Mouse (Mus musculus): ENCODE measurements around the gene Eno3. TPM values are rescaled to one million over a fixed set of nuclear protein-coding genes. Genes with fewer than 3 reads are reported as not detected.

Eno3 gene
- polyA plus RNA-seq, 1 experiment from 2014 or later = 12.8 TPM

DNA sequence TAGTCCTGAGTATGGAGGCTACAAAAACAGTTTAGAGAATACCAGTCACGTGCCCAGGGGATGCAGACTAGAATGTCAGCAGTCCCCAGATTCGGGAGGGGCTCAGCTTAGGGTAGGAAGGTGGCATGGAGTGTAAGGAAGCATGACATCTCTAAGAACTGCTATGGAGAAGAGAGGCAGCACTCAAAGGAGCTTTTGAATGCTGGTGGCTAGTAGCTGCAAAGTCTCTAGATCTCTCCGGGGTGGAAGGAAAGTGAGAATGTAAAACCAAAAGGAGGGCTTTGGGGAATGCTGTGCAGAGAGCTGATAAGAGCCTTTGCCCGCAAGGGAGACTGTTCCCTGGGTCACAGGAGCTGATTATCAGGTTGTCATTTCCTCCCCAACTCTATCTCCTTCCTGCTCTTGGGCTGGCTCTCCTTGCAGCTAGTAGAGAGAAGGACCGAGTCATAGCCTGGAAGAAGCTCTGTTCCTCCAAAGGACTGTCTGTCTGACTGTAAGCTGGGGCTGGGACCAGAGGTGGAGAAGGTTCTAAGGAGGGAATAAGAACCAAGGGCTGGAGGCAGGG is 18.2 kb upstream of the Eno3 start, which contains the start of gene Gp1ba:
Gp1ba (plus strand) TSS at position 409 of the 565 bp plus-strand sequence.
- H3K36me3 ChIP-seq (ENCODE audit: control insufficient read depth, insufficient read depth, low read length) = no peaks in the 10 kb centered on the region
- no peak within 1 kb of the TSS for H3K27ac ChIP-seq (ENCODE audit: low read length)
- H3K27me3 ChIP-seq (replicated peaks; ENCODE audit: control insufficient read depth, insufficient read depth, low read length) = no peaks in the 10 kb centered on the region
- H3K4me2 ChIP-seq (ENCODE audit: low read depth, low read length) = no peak within 1 kb of the TSS
- no peaks in the 10 kb centered on the region for H3K9me3 ChIP-seq (ENCODE audit: control insufficient read depth, low read length)
- ATAC-seq = peak; percentile 23; the same call in 1 of the 2 replicates
- no peak within 1 kb of the TSS for H3K4me3 ChIP-seq (ENCODE audit: low read length)
- WGBS = 36% methylated on average over 5 of the region's 5 CpGs
- H3K4me1 ChIP-seq (ENCODE audit: control insufficient read depth, insufficient read depth, low read length) = no peaks in the 10 kb centered on the region
- no peak within 1 kb of the TSS for H3K9ac ChIP-seq (ENCODE audit: low read depth, low read length)

DNA sequence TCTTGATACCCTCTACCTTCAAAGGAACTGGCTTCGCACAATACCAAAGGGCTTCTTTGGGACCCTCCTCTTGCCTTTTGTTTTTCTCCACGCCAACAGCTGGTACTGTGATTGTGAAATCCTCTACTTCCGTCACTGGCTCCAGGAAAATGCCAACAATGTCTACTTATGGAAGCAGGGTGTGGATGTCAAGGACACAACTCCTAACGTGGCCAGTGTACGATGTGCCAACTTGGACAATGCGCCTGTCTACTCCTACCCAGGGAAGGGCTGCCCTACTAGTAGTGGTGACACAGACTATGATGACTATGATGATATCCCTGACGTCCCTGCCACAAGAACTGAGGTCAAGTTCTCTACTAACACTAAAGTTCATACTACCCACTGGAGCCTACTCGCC is 17.0 kb upstream of the Eno3 start:
- Histone ChIP-seq H3K36me3 (ENCODE audit: control insufficient read depth, insufficient read depth, low read length) (peaks cover 8% of the 10 kb centered on the region; the same call in 1 of the 2 replicates), H3K9me3 (ENCODE audit: control insufficient read depth, low read length) (no peaks in the 10 kb centered on the region), H3K4me2 (ENCODE audit: low read depth, low read length) (no peak overlapping the region), H3K9ac (ENCODE audit: low read depth, low read length) (no peak overlapping the region), H3K4me3 (ENCODE audit: low read length) (no peak overlapping the region), H3K4me1 (ENCODE audit: control insufficient read depth, insufficient read depth, low read length) (no peaks in the 10 kb centered on the region), H3K27me3 (replicated peaks; ENCODE audit: control insufficient read depth, insufficient read depth, low read length) (no peaks in the 10 kb centered on the region), H3K27ac (ENCODE audit: low read length) (no peak overlapping the region)
- WGBS = 86% methylated on average over 8 of the region's 8 CpGs
- ATAC-seq = no peak

DNA sequence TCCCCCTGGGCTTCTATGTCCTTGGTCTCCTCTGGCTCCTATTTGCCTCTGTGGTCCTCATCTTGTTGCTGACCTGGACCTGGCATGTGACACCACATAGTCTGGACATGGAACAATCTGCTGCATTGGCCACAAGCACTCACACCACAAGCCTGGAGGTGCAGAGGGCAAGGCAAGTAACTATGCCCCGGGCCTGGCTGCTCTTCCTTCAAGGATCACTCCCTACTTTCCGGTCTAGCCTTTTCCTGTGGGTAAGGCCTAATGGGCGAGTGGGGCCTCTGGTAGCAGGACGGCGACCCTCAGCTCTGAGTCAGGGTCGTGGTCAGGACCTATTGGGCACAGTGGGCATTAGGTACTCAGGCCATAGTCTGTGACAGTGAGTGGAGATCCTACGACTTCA is 15.8 kb upstream of the Eno3 start:
- no peak overlapping the region for H3K9ac ChIP-seq (ENCODE audit: low read depth, low read length)
- no peak overlapping the region for H3K4me2 ChIP-seq (ENCODE audit: low read depth, low read length)
- 80% methylated on average over 7 of the region's 7 CpGs for WGBS

DNA sequence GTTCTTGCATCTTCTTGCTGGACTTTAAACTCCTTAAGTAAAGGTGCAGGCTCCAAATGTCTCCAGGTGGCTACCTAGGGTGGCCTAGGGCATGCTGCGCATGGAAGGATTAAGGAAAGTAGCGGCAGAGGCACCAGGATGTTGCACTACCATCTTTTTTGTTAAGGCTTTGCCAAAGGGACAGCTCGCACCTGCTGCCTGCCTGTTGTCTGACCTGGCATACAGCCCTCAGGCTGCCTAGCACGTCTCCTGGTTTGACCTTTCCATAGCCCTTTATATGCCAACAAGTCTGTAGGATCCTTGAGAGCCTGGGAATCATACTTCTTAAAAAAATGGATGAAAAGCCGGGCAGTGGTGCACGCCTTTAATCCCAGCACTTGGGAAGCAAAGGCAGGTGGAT is 14.0 kb upstream of the Eno3 start:
- ATAC-seq = no peak
- Histone ChIP-seq H3K27ac (ENCODE audit: low read length) (no peak overlapping the region), H3K9ac (ENCODE audit: low read depth, low read length) (no peak overlapping the region), H3K4me1 (ENCODE audit: control insufficient read depth, insufficient read depth, low read length) (peaks cover 7% of the 10 kb centered on the region), H3K4me3 (ENCODE audit: low read length) (no peak overlapping the region), H3K9me3 (ENCODE audit: control insufficient read depth, low read length) (no peaks in the 10 kb centered on the region), H3K36me3 (ENCODE audit: control insufficient read depth, insufficient read depth, low read length) (peaks cover 13% of the 10 kb centered on the region; the same call in 1 of the 2 replicates), H3K27me3 (replicated peaks; ENCODE audit: control insufficient read depth, insufficient read depth, low read length) (no peaks in the 10 kb centered on the region), H3K4me2 (ENCODE audit: low read depth, low read length) (no peak overlapping the region)
- WGBS = 95% methylated on average over 6 of the region's 6 CpGs

More for the DNA sequence above, 15.8 kb upstream of the Eno3 start:
- ATAC-seq = no peak
- Histone ChIP-seq H3K4me1 (ENCODE audit: control insufficient read depth, insufficient read depth, low read length) (peaks cover 7% of the 10 kb centered on the region), H3K4me3 (ENCODE audit: low read length) (no peak overlapping the region), H3K27ac (ENCODE audit: low read length) (no peak overlapping the region), H3K9me3 (ENCODE audit: control insufficient read depth, low read length) (no peaks in the 10 kb centered on the region), H3K36me3 (ENCODE audit: control insufficient read depth, insufficient read depth, low read length) (peaks cover 13% of the 10 kb centered on the region; the same call in 1 of the 2 replicates), H3K27me3 (replicated peaks; ENCODE audit: control insufficient read depth, insufficient read depth, low read length) (no peaks in the 10 kb centered on the region)

DNA sequence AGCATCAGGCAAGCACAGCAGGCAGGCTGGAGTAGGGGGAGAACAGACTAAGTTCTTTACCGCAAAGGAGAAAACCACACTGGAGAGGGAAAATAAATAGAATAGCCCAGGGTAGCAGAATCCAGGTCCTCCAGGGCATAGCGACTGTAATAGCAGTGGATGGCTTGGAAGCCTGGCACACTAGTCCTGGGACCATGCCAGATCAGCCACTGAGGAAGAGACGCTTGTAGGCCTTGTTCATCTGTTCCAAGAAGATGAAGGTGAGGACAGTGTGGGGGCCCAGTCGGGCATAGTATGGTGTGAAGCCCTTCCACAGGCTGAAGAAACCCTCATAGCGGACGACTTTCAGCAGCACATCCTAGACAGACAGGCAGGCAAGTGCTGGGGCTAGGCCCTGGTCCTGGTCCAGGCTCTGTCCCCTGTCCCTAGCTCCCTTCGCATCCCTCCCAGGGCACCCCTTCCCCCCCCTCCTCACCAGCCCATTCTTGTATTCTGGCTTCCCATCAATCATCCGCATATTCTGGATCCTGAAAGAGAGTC is 12.4 kb upstream of the Eno3 start:
- no peak overlapping the region for H3K9ac ChIP-seq (ENCODE audit: low read depth, low read length)

DNA sequence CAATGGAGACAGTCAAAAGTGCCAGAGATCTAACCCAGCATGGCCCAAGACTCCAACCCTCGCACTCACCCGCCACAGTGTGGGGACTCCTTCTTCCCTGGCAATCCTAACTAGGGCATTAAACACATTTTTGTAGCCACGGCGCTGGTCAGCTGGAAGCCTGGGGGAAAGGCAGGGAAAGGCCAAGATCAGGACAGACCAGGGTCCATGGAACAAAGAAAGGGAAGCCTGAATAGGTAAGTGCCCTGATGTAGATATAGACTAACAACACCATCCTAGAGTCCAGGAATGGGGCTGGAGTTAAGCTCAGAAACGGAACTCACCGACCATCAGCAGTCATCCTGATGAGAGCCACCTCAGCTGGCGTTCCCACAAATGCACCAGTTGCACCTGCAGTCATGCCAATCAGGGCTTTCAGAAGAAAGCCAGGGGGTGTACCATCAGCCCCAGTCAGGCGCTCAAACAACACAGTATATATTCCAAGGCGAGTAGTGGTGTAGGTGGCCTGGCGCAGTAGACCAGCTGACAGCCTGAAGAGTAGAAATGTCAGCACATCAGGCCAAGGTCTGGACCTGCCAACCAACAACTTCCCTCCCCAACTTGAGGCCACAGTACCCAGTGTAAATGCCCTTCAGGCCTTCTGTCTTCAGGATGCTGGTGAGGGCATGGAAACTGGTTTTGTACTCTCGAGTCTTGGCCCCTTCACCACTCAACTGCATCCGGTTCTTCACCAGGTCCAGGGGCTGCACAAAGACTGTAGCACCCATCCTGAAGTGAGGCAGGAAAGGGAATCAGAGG is 11.3 kb upstream of the Eno3 start:
- Histone ChIP-seq H3K9me3 (ENCODE audit: control insufficient read depth, low read length) (no peaks in the 10 kb centered on the region), H3K4me3 (ENCODE audit: low read length) (peak overlapping the region; percentile 76), H3K27ac (ENCODE audit: low read length) (no peak overlapping the region), H3K27me3 (replicated peaks; ENCODE audit: control insufficient read depth, insufficient read depth, low read length) (no peaks in the 10 kb centered on the region), H3K4me1 (ENCODE audit: control insufficient read depth, insufficient read depth, low read length) (peaks cover 25% of the 10 kb centered on the region), H3K36me3 (ENCODE audit: control insufficient read depth, insufficient read depth, low read length) (peaks cover 23% of the 10 kb centered on the region), H3K9ac (ENCODE audit: low read depth, low read length) (peak overlapping the region; percentile 92), H3K4me2 (ENCODE audit: low read depth, low read length) (peak overlapping the region; percentile 68)
- 86% methylated on average over 12 of the region's 12 CpGs for WGBS
- no peak for ATAC-seq

More for the DNA sequence above, 12.4 kb upstream of the Eno3 start:
- ATAC-seq = no peak
- H3K27me3 ChIP-seq (replicated peaks; ENCODE audit: control insufficient read depth, insufficient read depth, low read length) = no peaks in the 10 kb centered on the region
- H3K4me2 ChIP-seq (ENCODE audit: low read depth, low read length) = no peak overlapping the region
- no peak overlapping the region for H3K27ac ChIP-seq (ENCODE audit: low read length)
- WGBS = 96% methylated on average over 8 of the region's 8 CpGs
- no peaks in the 10 kb centered on the region for H3K9me3 ChIP-seq (ENCODE audit: control insufficient read depth, low read length)
- H3K36me3 ChIP-seq (ENCODE audit: control insufficient read depth, insufficient read depth, low read length) = peaks cover 22% of the 10 kb centered on the region
- no peak overlapping the region for H3K4me3 ChIP-seq (ENCODE audit: low read length)
- H3K4me1 ChIP-seq (ENCODE audit: control insufficient read depth, insufficient read depth, low read length) = peaks cover 17% of the 10 kb centered on the region

DNA sequence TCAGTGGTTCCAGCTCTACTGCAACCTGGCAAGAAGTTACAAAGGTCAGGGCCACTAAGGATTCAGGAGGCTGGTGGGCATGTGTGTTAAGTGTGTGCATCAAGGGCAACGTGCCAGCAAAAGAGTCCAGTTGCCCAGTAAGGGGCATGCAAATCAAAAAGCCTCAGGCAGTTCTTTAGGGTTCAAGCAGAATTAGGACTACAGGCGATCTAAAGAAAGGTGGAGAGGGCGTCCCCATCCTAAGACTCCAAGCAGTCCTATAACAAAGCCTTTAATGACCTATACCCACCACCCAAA is 10.8 kb upstream of the Eno3 start:
- Histone ChIP-seq H3K4me3 (ENCODE audit: low read length) (peak overlapping the region; percentile 76), H3K9me3 (ENCODE audit: control insufficient read depth, low read length) (no peaks in the 10 kb centered on the region), H3K4me2 (ENCODE audit: low read depth, low read length) (peak overlapping the region; percentile 68), H3K27me3 (replicated peaks; ENCODE audit: control insufficient read depth, insufficient read depth, low read length) (no peaks in the 10 kb centered on the region), H3K27ac (ENCODE audit: low read length) (peak overlapping the region; percentile 94), H3K36me3 (ENCODE audit: control insufficient read depth, insufficient read depth, low read length) (peaks cover 28% of the 10 kb centered on the region), H3K4me1 (ENCODE audit: control insufficient read depth, insufficient read depth, low read length) (peaks cover 30% of the 10 kb centered on the region), H3K9ac (ENCODE audit: low read depth, low read length) (peak overlapping the region; percentile 92)
- ATAC-seq = no peak
- WGBS = 17% methylated on average over 3 of the region's 3 CpGs

DNA sequence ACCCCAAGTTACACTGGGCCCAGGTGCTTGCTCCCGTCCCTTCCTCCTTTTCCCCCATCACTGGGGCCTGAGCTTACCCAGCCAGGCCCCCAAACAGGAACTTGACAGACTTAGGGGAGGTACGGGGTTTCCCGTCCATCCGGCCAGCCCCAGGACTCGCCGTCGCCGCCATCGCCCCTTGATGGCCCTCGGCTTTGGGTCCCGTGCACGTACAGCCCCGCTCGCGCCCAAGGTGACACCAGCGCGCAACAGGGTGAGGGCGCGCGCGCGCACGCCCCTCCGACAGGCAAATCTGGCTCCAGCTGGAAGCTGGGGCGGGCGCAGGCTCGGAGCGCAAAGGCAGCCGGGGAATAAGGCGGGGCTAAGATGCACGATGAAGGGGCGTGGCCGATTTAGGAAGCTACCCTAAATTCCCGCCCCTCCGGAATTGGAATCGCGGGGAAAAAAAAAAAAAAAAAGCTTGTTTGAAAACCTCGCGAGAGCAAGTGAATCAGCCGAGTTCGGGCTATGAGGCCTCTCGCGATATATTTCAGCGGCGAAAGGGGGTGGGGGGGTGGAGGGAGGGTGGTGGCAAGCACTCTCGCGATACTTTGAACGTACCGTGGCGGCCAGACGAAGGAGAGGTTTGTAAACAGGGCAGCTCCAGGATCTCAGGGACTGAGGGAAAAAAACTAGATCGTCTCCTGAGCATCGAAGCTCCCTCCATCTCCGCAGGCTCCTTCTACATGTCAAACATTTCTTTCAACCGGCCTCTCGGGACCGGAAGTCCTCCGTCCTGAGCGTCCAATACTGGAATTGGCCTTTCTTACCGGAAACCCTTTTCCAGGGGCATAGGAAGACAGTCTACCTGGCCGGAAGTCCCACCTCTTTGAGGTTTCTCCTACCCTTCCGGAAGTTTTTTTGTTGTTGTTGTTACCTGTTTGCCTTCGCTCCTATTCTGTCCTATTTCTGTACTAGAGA is 10.0 kb upstream of the Eno3 start, which contains the start of the genes Rnf167 and Slc25a11:
Rnf167 (plus strand) TSS at position 545 of the 960 bp plus-strand sequence.
Slc25a11 (minus strand) TSS at position 789 of the 960 bp plus-strand sequence.
- Histone ChIP-seq H3K9me3 (ENCODE audit: control insufficient read depth, low read length) (no peaks in the 10 kb centered on the region), H3K27ac (ENCODE audit: low read length) (peak within 1 kb of the TSS; percentile 96), H3K27me3 (replicated peaks; ENCODE audit: control insufficient read depth, insufficient read depth, low read length) (no peaks in the 10 kb centered on the region), H3K4me3 (ENCODE audit: low read length) (peak within 1 kb of the TSS; percentile 80), H3K9ac (ENCODE audit: low read depth, low read length) (peak within 1 kb of the TSS; percentile 92), H3K4me2 (ENCODE audit: low read depth, low read length) (peak within 1 kb of the TSS; percentile 84), H3K36me3 (ENCODE audit: control insufficient read depth, insufficient read depth, low read length) (peaks cover 32% of the 10 kb centered on the region), H3K4me1 (ENCODE audit: control insufficient read depth, insufficient read depth, low read length) (peaks cover 37% of the 10 kb centered on the region)
- peak; percentile 86 for ATAC-seq
- WGBS = under 1% methylated on average over 63 of the region's 63 CpGs
